Mouse (Mus musculus): Measurements from ENCODE around the gene Rnf5. TPM values are rescaled to one million over a fixed set of nuclear protein-coding genes. Genes with fewer than 3 reads are reported as not detected.

Rnf5 gene
- total RNA-seq, 2 experiments from 2014 or later = 70.7 to 71.5 TPM

DNA sequence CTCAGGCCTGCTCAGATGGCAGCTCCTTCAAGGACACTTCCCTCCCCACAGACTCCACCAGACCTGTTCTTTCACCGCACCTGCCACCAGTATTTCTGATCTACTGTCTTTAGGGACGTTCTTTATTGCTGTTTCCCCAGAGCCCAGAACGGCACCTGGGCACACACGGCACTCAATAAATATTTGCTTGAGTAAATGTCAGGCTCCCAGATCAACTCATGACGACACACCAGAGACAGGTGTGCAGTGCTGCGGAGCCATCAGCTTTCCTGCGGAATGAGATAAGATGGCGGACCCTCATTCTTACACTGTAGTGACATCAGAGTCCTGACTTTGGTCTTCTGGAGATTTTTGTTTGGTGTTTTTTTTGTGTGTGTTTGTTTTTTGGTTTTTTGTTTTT is 17.5 kb upstream of the Rnf5 start:
- intact Hi-C loops (cut with DNase I) = loop anchor here (10.0 kb wide), 1 partner anchor 624 kb away; the partner anchor contains the start of gene Ddx39b
- TF ChIP-seq CTCF (IDR thresholded peaks at IDR 0.05) = no peak
- no peak for DNase-seq (ENCODE audit: extremely low spot score in 1 of 2, low spot score in 2 of 2)
- no peak overlapping the region for H3K4me3 ChIP-seq
- no peak overlapping the region for H3K27ac ChIP-seq

DNA sequence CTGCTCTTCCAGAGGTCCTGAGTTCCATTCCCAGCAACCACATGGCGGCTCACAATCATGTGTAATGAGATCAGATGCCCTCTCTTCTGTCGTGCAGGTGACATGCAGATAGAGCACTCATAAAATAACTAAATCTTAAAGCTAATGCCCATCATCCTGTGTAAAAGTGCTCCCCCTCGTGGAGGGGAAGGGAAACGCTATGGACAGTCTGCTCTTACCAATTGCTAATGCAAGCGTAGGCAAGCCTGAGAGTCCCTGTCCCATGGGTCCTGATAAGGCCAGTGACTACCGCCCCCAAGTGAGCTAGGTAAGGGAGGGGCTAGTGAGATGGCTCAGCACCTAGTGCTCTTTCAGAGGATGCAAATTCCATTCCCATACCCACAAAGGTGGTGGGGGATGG is 15.5 kb upstream of the Rnf5 start:
- intact Hi-C loops (cut with DNase I) = loop anchor here (2.0 kb wide), 1 partner anchor 178 kb away; no protein-coding TSS in a partner anchor
- Histone ChIP-seq H3K4me3 (no peak overlapping the region), H3K27ac (peak overlapping the region; percentile 44; the same call in 1 of the 2 replicates)
- TF ChIP-seq CTCF (IDR thresholded peaks at IDR 0.05) = peak; percentile 80
- DNase-seq (ENCODE audit: extremely low spot score in 1 of 2, low spot score in 2 of 2) = peak; percentile 62 to 63

DNA sequence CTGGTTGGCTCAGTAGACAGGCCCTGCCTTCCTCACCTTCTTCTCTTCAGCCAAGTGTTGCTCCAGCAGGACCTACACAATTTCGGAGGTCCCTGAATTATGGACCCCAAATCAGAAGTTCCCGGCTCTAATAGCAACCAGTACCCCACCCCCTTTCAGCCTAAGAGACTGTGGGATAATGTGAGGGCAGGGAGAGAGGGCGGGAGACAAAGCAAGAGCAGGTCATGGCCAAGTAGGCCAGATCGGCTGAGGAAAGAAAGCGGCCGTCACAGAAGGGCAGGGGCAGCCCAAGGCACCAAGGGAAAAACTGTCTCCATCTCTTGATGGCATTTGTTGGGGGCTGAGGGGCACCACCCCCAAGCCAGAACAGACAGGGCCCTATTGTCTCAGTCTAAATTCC is 12.4 kb upstream of the Rnf5 start, which contains the start of gene Egfl8:
TSS of gene Egfl8 (minus strand) at position 101 of the 400 bp plus-strand sequence.
- DNase-seq (ENCODE audit: extremely low spot score in 1 of 2, low spot score in 2 of 2) = no peak
- Histone ChIP-seq H3K27ac (peak within 1 kb of the TSS; percentile 51; the same call in 1 of the 2 replicates), H3K4me3 (no peak within 1 kb of the TSS)
- intact Hi-C loops (cut with DNase I) = no loop called here
- no peak for TF ChIP-seq CTCF (IDR thresholded peaks at IDR 0.05)

- Histone ChIP-seq H3K27ac (peak overlapping the region; percentile 55; the same call in 1 of the 2 replicates), H3K4me3 (no peak overlapping the region)
- intact Hi-C loops (cut with DNase I) = no loop called here
- TF ChIP-seq CTCF (IDR thresholded peaks at IDR 0.05) = no peak
- no peak for DNase-seq (ENCODE audit: extremely low spot score in 1 of 2, low spot score in 2 of 2)
Observed at GRCm38 (mm10) chr17:34613830-34614229, 10.3 kb upstream of the Rnf5 start.

GRCm38 (mm10) chr17:34613054-34613645 is 9.7 kb upstream of the Rnf5 start:
- TF ChIP-seq CTCF (IDR thresholded peaks at IDR 0.05) = no peak
- Histone ChIP-seq H3K27ac (peak overlapping the region; percentile 55; the same call in 1 of the 2 replicates), H3K4me3 (no peak overlapping the region)
- no peak for DNase-seq (ENCODE audit: extremely low spot score in 1 of 2, low spot score in 2 of 2)
- intact Hi-C loops (cut with DNase I) = no loop called here

DNA sequence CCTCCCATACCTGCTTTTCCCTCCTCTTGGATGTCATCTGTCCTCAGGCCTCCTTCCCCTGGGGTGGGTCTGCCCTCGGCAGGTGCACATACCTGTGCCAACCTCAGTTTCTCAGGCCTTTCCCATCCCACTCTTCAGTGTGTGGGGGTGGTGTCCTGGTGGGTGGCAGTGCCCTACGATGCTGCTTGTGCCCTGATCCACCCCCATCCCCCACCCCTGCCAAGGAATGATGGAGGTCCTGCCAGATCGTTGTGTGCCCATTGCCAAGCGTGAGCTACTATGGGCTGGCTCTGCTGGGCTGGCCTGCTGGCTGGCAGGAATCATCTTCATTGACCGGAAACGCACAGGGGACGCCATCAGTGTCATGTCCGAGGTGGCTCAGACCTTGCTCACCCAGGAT is 7.6 kb upstream of the Rnf5 start:
- Histone ChIP-seq H3K27ac (no peak overlapping the region), H3K4me3 (no peak overlapping the region)
- no peak for TF ChIP-seq CTCF (IDR thresholded peaks at IDR 0.05)
- DNase-seq (ENCODE audit: extremely low spot score in 1 of 2, low spot score in 2 of 2) = no peak
- intact Hi-C loops (cut with DNase I) = no loop called here

- DNase-seq (ENCODE audit: extremely low spot score in 1 of 2, low spot score in 2 of 2) = no peak
- Histone ChIP-seq H3K27ac (no peak overlapping the region), H3K4me3 (no peak overlapping the region)
- TF ChIP-seq CTCF (IDR thresholded peaks at IDR 0.05) = no peak
- intact Hi-C loops (cut with DNase I) = no loop called here
Observed at GRCm38 (mm10) chr17:34607997-34608396, 4.5 kb upstream of the Rnf5 start.

- Histone ChIP-seq H3K4me3 (peak overlapping the region; percentile 77), H3K27ac (peak overlapping the region; percentile 82)
- intact Hi-C loops (cut with DNase I) = no loop called here
- DNase-seq (ENCODE audit: extremely low spot score in 1 of 2, low spot score in 2 of 2) = peak in 1 of 2 experiments; percentile 21
- TF ChIP-seq CTCF (IDR thresholded peaks at IDR 0.05) = no peak
Observed at GRCm38 (mm10) chr17:34606186-34607039, 2.9 kb upstream of the Rnf5 start.

GRCm38 (mm10) chr17:34605609-34606008 is 2.1 kb upstream of the Rnf5 start:
- intact Hi-C loops (cut with DNase I) = no loop called here
- peak overlapping the region; percentile 77 for H3K4me3 ChIP-seq
- peak; percentile 98 for DNase-seq (ENCODE audit: extremely low spot score in 1 of 2, low spot score in 2 of 2)
- peak overlapping the region; percentile 82 for H3K27ac ChIP-seq
- TF ChIP-seq CTCF (IDR thresholded peaks at IDR 0.05) = no peak

- peak overlapping the region; percentile 99 for H3K27ac ChIP-seq
- intact Hi-C loops (cut with DNase I) = no loop called here
- DNase-seq (ENCODE audit: extremely low spot score in 1 of 2, low spot score in 2 of 2) = peak in 1 of 2 experiments; percentile 31
- H3K4me3 ChIP-seq = peak overlapping the region; percentile 60
- no peak for TF ChIP-seq CTCF (IDR thresholded peaks at IDR 0.05)
Observed at GRCm38 (mm10) chr17:34604511-34605237, 1.2 kb upstream of the Rnf5 start.

GRCm38 (mm10) chr17:34604061-34604508 is 595 bp upstream of the Rnf5 start, which contains the start of gene Agpat1:
Gene Agpat1, plus strand, starts transcription at chr17:34604262.
- TF ChIP-seq CTCF (IDR thresholded peaks at IDR 0.05) = no peak
- intact Hi-C loops (cut with DNase I) = no loop called here
- peak within 1 kb of the TSS; percentile 99 for H3K27ac ChIP-seq
- peak within 1 kb of the TSS; percentile 68 for H3K4me3 ChIP-seq
- DNase-seq (ENCODE audit: extremely low spot score in 1 of 2, low spot score in 2 of 2) = peak; percentile 94 to 97
